Mouse (Mus musculus): ENCODE data around the gene Fth1.

GRCm38 (mm10) chr19:9966096-9966867 is 14.1 kb upstream of the Fth1 start:
- TF ChIP-seq CTCF (IDR thresholded peaks at IDR 0.05) = no peak
- TF ChIP-seq EP300 (IDR thresholded peaks at IDR 0.05) = no peak

Measured in lung, postnatal 0 days (tissue).